Mouse (Mus musculus) embryo, embryonic 9.5 days (tissue): ENCODE results near the gene Amh.
"Not testable (repeated sequence)": the region's sequence is repeated elsewhere in the genome, so short reads cannot be mapped to it uniquely, and the experiment has no call there.

Source experiments
- DNase-seq: peaks from one replicate; pipeline ENCODE4 v3.0.0-alpha.2; 2017; ENCODE audit errors: extremely low spot score

Gene Amh

GRCm38 (mm10) chr10:80827870-80828420 lies 22.9 kb downstream of the Amh start:
- no peak for DNase-seq

- not testable (repeated sequence) for DNase-seq
Observed at GRCm38 (mm10) chr10:80828587-80828986, 23.5 kb downstream of the Amh start.

- DNase-seq, result no peak
Observed at GRCm38 (mm10) chr10:80829359-80830278, 24.6 kb downstream of the Amh start.

GRCm38 (mm10) chr10:80831136-80831535 lies 26.1 kb downstream of the Amh start:
- DNase-seq, result peak; percentile 79

- DNase-seq, result no peak
Observed at GRCm38 (mm10) chr10:80832818-80833217, 27.8 kb downstream of the Amh start.

GRCm38 (mm10) chr10:80835617-80836016 lies 30.6 kb downstream of the Amh start:
- DNase-seq, result no peak

GRCm38 (mm10) chr10:80836949-80837379 lies 31.9 kb downstream of the Amh start:
- DNase-seq, result no peak

- no peak for DNase-seq
Observed at GRCm38 (mm10) chr10:80837827-80838226, 32.8 kb downstream of the Amh start.

- DNase-seq, result no peak
Observed at GRCm38 (mm10) chr10:80838346-80838912, 33.4 kb downstream of the Amh start.

- DNase-seq, result no peak
Observed at GRCm38 (mm10) chr10:80839848-80840247, 34.8 kb downstream of the Amh start.

- DNase-seq, result no peak
Observed at GRCm38 (mm10) chr10:80841685-80842084, 36.6 kb downstream of the Amh start.

GRCm38 (mm10) chr10:80842334-80842733 lies 37.3 kb downstream of the Amh start:
- DNase-seq, result no peak

- DNase-seq, result no peak
Observed at GRCm38 (mm10) chr10:80843087-80843930, 38.3 kb downstream of the Amh start.

- DNase-seq, result no peak
Observed at GRCm38 (mm10) chr10:80843931-80844547, 39.0 kb downstream of the Amh start, which contains the start of gene Lingo3. TSS of gene Lingo3 (minus strand) at chr10:80844039.

- no peak for DNase-seq
Observed at GRCm38 (mm10) chr10:80845055-80845693, 40.1 kb downstream of the Amh start.

- no peak for DNase-seq
Observed at GRCm38 (mm10) chr10:80845732-80846131, 40.7 kb downstream of the Amh start.

GRCm38 (mm10) chr10:80848571-80848970 lies 43.5 kb downstream of the Amh start:
- peak; percentile 63 for DNase-seq

- peak; percentile 97 for DNase-seq
Observed at GRCm38 (mm10) chr10:80854913-80855748, 50.1 kb downstream of the Amh start, which contains the start of the genes Lsm7 and Sppl2b. TSS of gene Lsm7 (minus strand) at chr10:80855209. TSS of gene Sppl2b (plus strand) at chr10:80855275.

- DNase-seq, result peak; percentile 16
Observed at GRCm38 (mm10) chr10:80855749-80856073, 50.7 kb downstream of the Amh start.

- no peak for DNase-seq
Observed at GRCm38 (mm10) chr10:80856267-80856666, 51.2 kb downstream of the Amh start.
